Mouse (Mus musculus) activated CD4-positive, CD25-positive, alpha-beta regulatory T cell, adult 9 weeks (primary cell): ENCODE results near the gene Fbrs. TPM values are rescaled to one million over a fixed set of nuclear protein-coding genes. Genes with fewer than 3 reads are reported as not detected.

Experiments used
- polyA plus RNA-seq: library from polyadenylated mRNA; unstranded; fragments of 100-300 nt; shearing (Covaris generic); gene quantifications from one replicate; pipeline ENCODE4 v1.2.1, GENCODE M21; 2017

Fbrs gene
- polyA plus RNA-seq, result 12.4 TPM

GRCm38 (mm10) chr7:127478635-127479317, at the start of gene Fbrs:
Gene Fbrs, plus strand, starts transcription at chr7:127479199.

GRCm38 (mm10) chr7:127448521-127449300, 30.3 kb upstream of the Fbrs start, which contains the start of gene Zfp689:
Gene Zfp689, minus strand, starts transcription at chr7:127449158.

GRCm38 (mm10) chr7:127459311-127459710, 19.7 kb upstream of the Fbrs start, which contains the start of gene Prr14:
Gene Prr14, plus strand, starts transcription at chr7:127459611.

DNA sequence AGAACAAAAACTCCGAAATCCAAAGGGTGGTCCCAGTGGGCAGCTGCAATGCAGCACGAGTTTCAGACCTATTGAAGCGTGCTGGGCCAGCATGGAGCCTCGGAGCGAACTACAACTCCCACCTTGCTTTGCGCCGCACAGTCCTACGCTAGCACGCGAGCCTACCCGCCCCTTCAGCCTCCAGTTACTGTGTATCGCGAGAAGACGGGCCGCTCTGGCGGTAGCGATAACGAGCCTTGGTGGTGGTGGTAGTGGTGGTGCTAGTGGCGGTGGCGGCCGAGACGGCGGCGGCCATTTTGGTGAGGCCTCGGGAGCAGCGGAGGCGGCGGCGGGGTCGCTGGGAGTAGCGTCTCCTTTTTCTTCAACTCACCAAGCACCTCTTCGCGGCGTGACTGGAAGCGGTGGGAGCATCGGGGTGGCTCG, 32.8 kb downstream of the Fbrs start, which contains the start of gene Srcap:
Gene Srcap, plus strand, starts transcription at position 176 of the 423 bp plus-strand sequence.

DNA sequence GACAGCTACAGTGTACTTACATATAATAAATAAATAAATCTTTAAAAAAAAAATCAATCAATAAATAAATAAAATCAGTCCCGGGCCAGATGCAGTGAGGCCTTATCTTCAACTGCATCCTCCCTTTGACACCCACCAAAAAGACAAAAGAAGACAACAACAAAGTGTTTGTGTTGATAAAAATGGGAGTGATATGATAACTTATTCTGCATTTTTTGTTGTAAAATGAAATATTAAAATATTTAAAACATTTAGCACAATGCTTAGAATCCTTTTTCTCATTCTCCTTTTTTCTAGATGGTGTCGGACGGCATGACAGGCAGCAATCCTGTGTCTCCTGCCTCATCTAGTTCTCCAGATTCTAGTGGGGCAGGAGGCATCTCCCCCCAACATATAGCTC, 40.3 kb downstream of the Fbrs start, which contains the start of gene Gm42715:
Gene Gm42715, plus strand, starts transcription at position 301 of the 400 bp plus-strand sequence.

Other genes starting within 250 kb of the Fbrs start
- gene Zfp553, start 246.1 kb upstream of the Fbrs start, polyA plus RNA-seq, result 20.7 TPM
- gene Sept1, start 246.1 kb upstream of the Fbrs start, polyA plus RNA-seq, result 488 TPM
- 0.43 TPM for gene Zfp771, start 234.9 kb upstream of the Fbrs start, polyA plus RNA-seq
- 48.1 TPM for gene Dctpp1, start 218.5 kb upstream of the Fbrs start, polyA plus RNA-seq
- 22.3 TPM for gene Sephs2, start 205.1 kb upstream of the Fbrs start, polyA plus RNA-seq
- 433 TPM for gene Itgal, start 182.9 kb upstream of the Fbrs start, polyA plus RNA-seq
- 0.34 TPM for gene Zfp768, start 133.6 kb upstream of the Fbrs start, polyA plus RNA-seq
- gene Zfp747, start 103.1 kb upstream of the Fbrs start, polyA plus RNA-seq, result 18.2 TPM
- 7.5 TPM for gene 9130019O22Rik, start 92.0 kb upstream of the Fbrs start, polyA plus RNA-seq
- gene E430018J23Rik, start 85.6 kb upstream of the Fbrs start, polyA plus RNA-seq, result 6.0 TPM
- 12.8 TPM for gene Zfp764, start 72.4 kb upstream of the Fbrs start, polyA plus RNA-seq
- gene Zfp688, start 57.1 kb upstream of the Fbrs start, polyA plus RNA-seq, result 40.2 TPM
- 8.9 TPM for gene Zfp689, start 30.0 kb upstream of the Fbrs start, polyA plus RNA-seq
- 145 TPM for gene Prr14, start 19.6 kb upstream of the Fbrs start, polyA plus RNA-seq
- 92.7 TPM for gene Srcap, start 32.8 kb downstream of the Fbrs start, polyA plus RNA-seq
- gene Gm42715, start 40.4 kb downstream of the Fbrs start, polyA plus RNA-seq, result 9.3 TPM
- gene Tmem265, start 82.2 kb downstream of the Fbrs start, polyA plus RNA-seq, result 10.7 TPM
- gene Phkg2, start 94.1 kb downstream of the Fbrs start, polyA plus RNA-seq, result 99.1 TPM
- 0.99 TPM for gene Ccdc189, start 109.4 kb downstream of the Fbrs start, polyA plus RNA-seq
- gene Rnf40, start 109.6 kb downstream of the Fbrs start, polyA plus RNA-seq, result 137 TPM
- 1.3 TPM for gene Zfp629, start 136.6 kb downstream of the Fbrs start, polyA plus RNA-seq
- gene Bcl7c, start 229.7 kb downstream of the Fbrs start, polyA plus RNA-seq, result 20.6 TPM
- not detected for gene Ctf1, start 233.5 kb downstream of the Fbrs start, polyA plus RNA-seq